Mouse (Mus musculus): ENCODE data around the gene Defb23. TPM values are rescaled to one million over a fixed set of nuclear protein-coding genes. Genes with fewer than 3 reads are reported as not detected.

Gene Defb23
- total RNA-seq (2012; rRNA removed) (not detected in 2 replicates), polyA plus RNA-seq (2012; ENCODE audit: insufficient read depth in 1 of 2, insufficient read length in 2 of 2, low read depth in 1 of 2, low replicate concordance in 2 of 2, missing spikeins in 1 of 2) (not detected)

DNA sequence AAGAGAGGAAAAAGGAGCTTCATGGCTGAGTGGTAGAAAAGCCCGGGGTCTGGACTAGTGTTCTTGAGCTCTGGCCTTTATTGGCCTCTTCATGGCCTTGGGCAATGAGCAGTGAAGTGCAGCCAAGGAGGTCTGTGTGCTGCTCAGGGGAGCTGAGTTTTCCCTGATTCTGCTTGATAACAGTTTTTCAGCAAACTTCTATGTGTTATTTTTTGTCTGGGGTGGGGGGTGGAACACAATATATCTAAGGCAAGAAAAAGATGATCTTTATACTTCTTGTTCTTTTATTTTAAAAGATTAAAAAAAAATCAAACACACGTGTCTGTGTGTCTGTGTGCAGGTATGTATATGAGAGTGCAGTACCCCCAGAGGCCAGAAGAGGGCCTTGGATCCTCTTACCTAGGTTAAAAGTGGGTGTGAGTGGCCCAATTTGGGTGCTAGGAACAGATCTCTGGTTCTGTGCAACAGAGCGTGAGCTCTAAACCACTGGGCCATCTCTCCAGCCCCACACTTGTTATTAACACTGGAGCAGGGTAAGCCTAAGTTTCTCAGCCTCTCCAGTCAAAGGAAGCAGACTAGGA, at the start of gene Defb23:
Gene Defb23 (minus strand): TSS at position 51 of the 581 bp plus-strand sequence.
- H3K4me1 ChIP-seq (ENCODE audit: control insufficient read depth in 1 of 2, insufficient read depth in 2 of 2, low read length in 2 of 2) = no peaks in the 10 kb centered on the region
- DNase-seq (ENCODE audit: low read depth, low spot score) = no peak
- peak in 2 of 3 experiments; percentile 15 to 18; a peak in 1 of 6 replicates for TF ChIP-seq CTCF (IDR thresholded peaks at IDR 0.05 in 2 of 3, conservative IDR thresholded peaks at IDR 0.05 in 1 of 3; ENCODE audit: control insufficient read depth in 1 of 3, insufficient read depth in 1 of 3, low read depth in 2 of 3, low read length in 3 of 3, poor library complexity in 1 of 3, severe bottlenecking in 1 of 3)
- no peak for TF ChIP-seq KAT2A (conservative IDR thresholded peaks at IDR 0.05; ENCODE audit: low read depth, low read length)

GRCm38 (mm10) chr2:152511592-152511991, 47.2 kb upstream of the Defb23 start, which contains the start of gene Defb26:
TSS of gene Defb26 (minus strand) at chr2:152511692.
- Histone ChIP-seq H3K27ac (ENCODE audit: control insufficient read depth, low read depth, low read length) (no peak within 1 kb of the TSS), H3K9me3 (replicated peaks; ENCODE audit: insufficient read depth, low read length) (no peaks in the 10 kb centered on the region), H3K4me1 (ENCODE audit: control insufficient read depth in 1 of 2, insufficient read depth in 2 of 2, low read length in 2 of 2) (no peaks in the 10 kb centered on the region), H3K36me3 (ENCODE audit: control insufficient read depth in 1 of 2, insufficient read depth in 2 of 2, low read length in 2 of 2) (no peaks in the 10 kb centered on the region), H3K27me3 (ENCODE audit: control insufficient read depth in 1 of 2, insufficient read depth in 2 of 2, low read length in 2 of 2) (peaks cover 8 to 11% of the 10 kb centered on the region in 2 experiments), H3K4me3 (ENCODE audit: control insufficient read depth in 1 of 2, insufficient read depth in 1 of 2, low read depth in 2 of 2, low read length in 2 of 2) (no peak within 1 kb of the TSS), H3K9ac (ENCODE audit: control insufficient read depth, low read depth, low read length, poor library complexity, severe bottlenecking) (no peak within 1 kb of the TSS), H3K79me2 (ENCODE audit: control insufficient read depth, insufficient read depth, low read length, poor library complexity) (no peaks in the 10 kb centered on the region)
- TF ChIP-seq POLR2AphosphoS2 (IDR thresholded peaks at IDR 0.05; ENCODE audit: low read length) = no peak
- no peak for TF ChIP-seq ZC3H11A (IDR thresholded peaks at IDR 0.05; ENCODE audit: low read depth, low read length)
- no peak for TF ChIP-seq NELFE (IDR thresholded peaks at IDR 0.05; ENCODE audit: low read depth, low read length)
- no peak for TF ChIP-seq ZMIZ1 (IDR thresholded peaks at IDR 0.05; ENCODE audit: low read depth, low read length)
- no peak for TF ChIP-seq MAZ (IDR thresholded peaks at IDR 0.05; ENCODE audit: low read depth, low read length)
- TF ChIP-seq POLR2AphosphoS5 (IDR thresholded peaks at IDR 0.05; ENCODE audit: borderline replicate concordance, low read depth, low read length) = no peak
- no peak for TF ChIP-seq MXI1 (IDR thresholded peaks at IDR 0.05; ENCODE audit: low read depth, low read length)
- no peak for DNase-seq (ENCODE audit: low read depth, low spot score)

More for the DNA sequence above, at the start of gene Defb23:
- no peak within 1 kb of the TSS for H3K4me3 ChIP-seq (ENCODE audit: control insufficient read depth in 1 of 2, insufficient read depth in 1 of 2, low read depth in 2 of 2, low read length in 2 of 2)
- no peaks in the 10 kb centered on the region for H3K79me2 ChIP-seq (ENCODE audit: control insufficient read depth, insufficient read depth, low read length, poor library complexity)
- H3K27me3 ChIP-seq (ENCODE audit: control insufficient read depth in 1 of 2, insufficient read depth in 2 of 2, low read length in 2 of 2) = peaks cover 2 to 3% of the 10 kb centered on the region in 2 experiments; a peak in 3 of 4 replicates
- no peak within 1 kb of the TSS for H3K9ac ChIP-seq (ENCODE audit: control insufficient read depth, low read depth, low read length, poor library complexity, severe bottlenecking)
- H3K36me3 ChIP-seq (ENCODE audit: control insufficient read depth in 1 of 2, insufficient read depth in 2 of 2, low read length in 2 of 2) = no peaks in the 10 kb centered on the region
- H3K9me3 ChIP-seq (replicated peaks; ENCODE audit: insufficient read depth, low read length) = no peaks in the 10 kb centered on the region
- no peak within 1 kb of the TSS for H3K27ac ChIP-seq (ENCODE audit: control insufficient read depth, low read depth, low read length)

DNA sequence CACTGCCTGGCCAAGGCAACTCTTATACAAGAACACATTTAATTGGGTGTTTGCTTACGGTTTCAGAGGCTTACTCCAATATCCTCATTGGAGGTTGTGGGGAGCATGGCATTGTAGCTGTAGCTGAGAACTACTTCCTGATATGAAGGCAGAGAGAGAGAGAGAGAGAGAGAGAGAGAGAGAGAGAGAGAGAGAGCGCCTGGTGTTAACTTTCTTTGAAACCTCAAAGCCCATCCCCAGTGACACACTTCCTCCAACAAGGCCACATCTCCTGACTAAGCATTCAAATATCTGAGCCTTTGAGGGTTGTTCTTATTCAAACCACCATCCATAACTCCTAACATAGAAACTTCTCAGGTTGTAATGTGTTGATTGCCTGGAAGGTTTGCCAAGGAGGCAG, 39.5 kb upstream of the Defb23 start:
- Histone ChIP-seq H3K36me3 (ENCODE audit: control insufficient read depth in 1 of 2, insufficient read depth in 2 of 2, low read length in 2 of 2) (peaks cover 0 to 3% of the 10 kb centered on the region in 2 experiments; a peak in 1 of 4 replicates), H3K27me3 (ENCODE audit: control insufficient read depth in 1 of 2, insufficient read depth in 2 of 2, low read length in 2 of 2) (peaks cover 2% of the 10 kb centered on the region in 2 experiments; a peak in 3 of 4 replicates), H3K79me2 (ENCODE audit: control insufficient read depth, insufficient read depth, low read length, poor library complexity) (no peaks in the 10 kb centered on the region), H3K4me3 (ENCODE audit: control insufficient read depth in 1 of 2, insufficient read depth in 1 of 2, low read depth in 2 of 2, low read length in 2 of 2) (no peak overlapping the region), H3K9ac (ENCODE audit: control insufficient read depth, low read depth, low read length, poor library complexity, severe bottlenecking) (no peak overlapping the region), H3K4me1 (ENCODE audit: control insufficient read depth in 1 of 2, insufficient read depth in 2 of 2, low read length in 2 of 2) (peaks cover 3 to 4% of the 10 kb centered on the region in 2 experiments; a peak in 2 of 4 replicates), H3K27ac (ENCODE audit: control insufficient read depth, low read depth, low read length) (no peak overlapping the region), H3K9me3 (replicated peaks; ENCODE audit: insufficient read depth, low read length) (no peaks in the 10 kb centered on the region)
- no peak for DNase-seq (ENCODE audit: low read depth, low spot score)
- TF ChIP-seq JUND (IDR thresholded peaks at IDR 0.05; ENCODE audit: low read depth, low read length) = peak; percentile 76; the same call in 1 of the 2 replicates
- TF ChIP-seq ELF1 (IDR thresholded peaks at IDR 0.05; ENCODE audit: low read depth, low read length) = no peak
